Mouse (Mus musculus): Measurements from ENCODE around the gene Mansc4. TPM values are rescaled to one million over a fixed set of nuclear protein-coding genes. Genes with fewer than 3 reads are reported as not detected.

The Mansc4 gene
- polyA plus RNA-seq, 1 experiment from 2014 or later, result 5.0 TPM

GRCm38 (mm10) chr6:147028396-147028795 lies 58.4 kb downstream of the Mansc4 start:
- H3K4me2 ChIP-seq (replicated peaks; ENCODE audit: low read depth, low read length), result no peak overlapping the region
- no peaks in the 10 kb centered on the region for H3K9me3 ChIP-seq (ENCODE audit: control insufficient read depth, low read depth, low read length)
- H3K4me3 ChIP-seq (ENCODE audit: low read depth, low read length), result no peak overlapping the region
- H3K36me3 ChIP-seq (ENCODE audit: control insufficient read depth, insufficient read depth, low read length), result peaks cover 26% of the 10 kb centered on the region
- no peaks in the 10 kb centered on the region for H3K4me1 ChIP-seq (ENCODE audit: control insufficient read depth, insufficient read depth, low read length)
- no peak for ATAC-seq (ENCODE audit: insufficient number of reproducible peaks, insufficient read depth, low FRiP score, low read depth)
- no peaks in the 10 kb centered on the region for H3K27me3 ChIP-seq (ENCODE audit: control insufficient read depth, insufficient read depth, low read length)
- no peak overlapping the region for H3K9ac ChIP-seq (replicated peaks; ENCODE audit: low read depth, low read length)
- H3K27ac ChIP-seq (ENCODE audit: low read length), result no peak overlapping the region
- WGBS, result 92% methylated on average over 2 of the region's 2 CpGs

Other genes with a start within 250 kb of the Mansc4 start
- gene Smco2, start 236.9 kb downstream of the Mansc4 start, polyA plus RNA-seq (2014; fragmentation: Nextera tagmentation; extraction: Ambion mirVana), result not detected in 2 replicates
- gene Ppfibp1, start 198.5 kb downstream of the Mansc4 start, polyA plus RNA-seq (2014; fragmentation: Nextera tagmentation; extraction: Ambion mirVana), result 41.9 and 52.1 TPM in 2 replicates
- gene 1700034J05Rik, start 132.6 kb downstream of the Mansc4 start, polyA plus RNA-seq (2014; fragmentation: Nextera tagmentation; extraction: Ambion mirVana), result 0.43 and 0.54 TPM in 2 replicates
- gene Rep15, start 54.4 kb downstream of the Mansc4 start, polyA plus RNA-seq (2014; fragmentation: Nextera tagmentation; extraction: Ambion mirVana), result 2.0 and 2.5 TPM in 2 replicates
- 123 and 125 TPM in 2 replicates for gene Mrps35, start 44.3 kb downstream of the Mansc4 start, polyA plus RNA-seq (2014; fragmentation: Nextera tagmentation; extraction: Ambion mirVana)
- 11.1 and 13.2 TPM in 2 replicates for gene Klhl42, start 4.3 kb upstream of the Mansc4 start, polyA plus RNA-seq (2014; fragmentation: Nextera tagmentation; extraction: Ambion mirVana)
- gene Pthlh, start 177.2 kb upstream of the Mansc4 start, polyA plus RNA-seq (2014; fragmentation: Nextera tagmentation; extraction: Ambion mirVana), result 3.0 and 4.0 TPM in 2 replicates